Mouse (Mus musculus): ENCODE results near the gene Gstm1. TPM values are rescaled to one million over a fixed set of nuclear protein-coding genes. Genes with fewer than 3 reads are reported as not detected.
A peak's percentile ranks its signal among the peaks of the same experiment; 100 is the strongest.
"Not testable (repeated sequence)": the region's sequence is repeated elsewhere in the genome, so short reads cannot be mapped to it uniquely, and the experiment has no call there.

Gstm1 gene
- 100 to 1,000 TPM; 224 to 232 TPM for total RNA-seq (2021)

GRCm38 (mm10) chr3:108017473-108018189 lies at the start of gene Gstm1:
Gstm1 (minus strand) TSS chr3:108017973.
- intact Hi-C loops (cut with DNase I) = loop anchor here (2.0 to 5.0 kb wide), 4 partner anchors 45 to 130 kb away; partner anchors contain the start of gene Gnai3
- peak; percentile 98 for DNase-seq (ENCODE audit: low spot score)

DNA sequence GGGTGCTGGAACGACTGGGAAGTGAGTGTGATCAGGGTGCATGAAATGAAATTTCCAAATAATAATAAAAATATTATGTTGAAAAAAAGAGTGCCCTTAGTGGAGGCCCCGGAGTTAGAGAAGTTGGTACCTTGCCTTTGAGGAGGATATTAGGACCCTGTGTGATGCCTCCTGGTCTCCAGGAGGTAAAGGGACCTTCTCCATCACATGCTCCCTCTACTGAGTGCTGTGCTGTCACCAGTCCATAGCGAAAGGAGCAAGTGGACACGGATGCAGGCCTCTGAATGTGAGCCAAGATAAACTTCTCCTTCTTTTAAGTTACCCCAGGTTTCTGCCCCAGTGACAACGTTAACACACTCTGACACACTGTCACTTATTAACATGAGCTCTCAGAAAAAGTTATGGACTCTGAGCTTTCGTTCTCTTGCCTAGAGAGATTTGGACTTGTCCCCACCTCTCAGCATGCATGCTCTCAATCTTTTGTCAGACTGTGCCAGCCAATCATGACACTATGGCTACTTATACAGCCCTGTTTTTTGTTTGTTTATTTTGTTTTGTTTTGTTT lies 49.7 kb upstream of the Gstm1 start:
- no peak for DNase-seq (ENCODE audit: low spot score)
- intact Hi-C loops (cut with DNase I) = loop anchor here (10.0 kb wide), 1 partner anchor 433 kb away; the partner anchor contains the start of genes Gm10961 and Strip1

- intact Hi-C loops (cut with DNase I) = loop anchor here (10.0 kb wide), 1 partner anchor 431 kb away; the partner anchor contains the start of genes Gm10961 and Strip1
Measured at GRCm38 (mm10) chr3:108065551-108065950, 47.8 kb upstream of the Gstm1 start.

GRCm38 (mm10) chr3:108064672-108065071 lies 46.9 kb upstream of the Gstm1 start:
- no peak for DNase-seq (ENCODE audit: low spot score)
- intact Hi-C loops (cut with DNase I) = loop anchor here (5.0 to 10.0 kb wide), 4 partner anchors 47 to 430 kb away; partner anchors contain the start of genes Gm10961, Gstm1 and Strip1

More at GRCm38 (mm10) chr3:108065551-108065950, 47.8 kb upstream of the Gstm1 start:
- DNase-seq (ENCODE audit: low spot score) = no peak

DNA sequence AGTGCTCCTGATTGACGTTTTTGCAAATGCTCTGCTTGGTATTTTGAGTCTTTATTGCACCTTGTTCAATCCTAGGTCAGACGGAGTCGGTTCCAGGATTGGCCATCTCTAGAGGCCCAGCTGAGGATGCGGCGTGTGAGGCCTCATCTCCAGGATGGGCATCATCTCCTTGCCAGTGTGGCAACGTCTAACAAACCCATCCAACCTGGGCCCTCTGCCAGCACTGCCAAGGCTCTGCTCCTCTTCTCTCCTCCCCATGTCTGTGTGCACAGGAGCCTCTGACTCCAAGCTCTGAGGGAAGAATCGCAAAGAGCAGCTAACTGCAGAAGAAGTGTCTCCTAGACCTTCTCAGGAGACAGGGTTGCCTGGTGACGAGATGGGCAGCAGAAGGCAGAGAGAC lies 44.9 kb upstream of the Gstm1 start:
- intact Hi-C loops (cut with DNase I) = loop anchor here (5.0 to 10.0 kb wide), 4 partner anchors 45 to 428 kb away; partner anchors contain the start of genes Gm10961, Gstm1 and Strip1
- no peak for DNase-seq (ENCODE audit: low spot score)

DNA sequence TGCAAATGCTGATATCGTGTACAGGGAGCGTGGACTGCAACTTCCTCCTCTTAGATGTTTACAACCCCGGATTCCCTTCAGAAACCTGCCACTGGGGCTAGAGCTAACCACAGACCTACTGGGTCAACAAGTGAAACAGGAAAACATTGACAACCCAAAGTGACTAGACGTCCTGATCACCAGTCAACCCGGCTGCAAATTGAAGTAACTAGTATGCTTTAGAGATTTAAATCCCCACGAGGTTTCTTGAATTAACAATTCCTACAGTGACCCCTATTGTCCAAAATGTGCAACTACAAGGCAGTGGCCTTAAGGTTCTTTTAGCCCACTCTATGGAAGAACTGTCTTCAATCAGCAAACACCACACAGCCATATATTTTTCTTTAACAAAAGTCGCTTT lies 43.6 kb upstream of the Gstm1 start:
- no peak for DNase-seq (ENCODE audit: low spot score)

GRCm38 (mm10) chr3:108050493-108050892 lies 32.7 kb upstream of the Gstm1 start:
- no peak for DNase-seq (ENCODE audit: low spot score)
- intact Hi-C loops (cut with DNase I) = no loop called here

More for the DNA sequence above, 43.6 kb upstream of the Gstm1 start:
- intact Hi-C loops (cut with DNase I) = loop anchor here (2.0 to 10.0 kb wide), 7 partner anchors 44 to 427 kb away; partner anchors contain the start of genes Ahcyl1, Gm10961, Gstm1 and Strip1

DNA sequence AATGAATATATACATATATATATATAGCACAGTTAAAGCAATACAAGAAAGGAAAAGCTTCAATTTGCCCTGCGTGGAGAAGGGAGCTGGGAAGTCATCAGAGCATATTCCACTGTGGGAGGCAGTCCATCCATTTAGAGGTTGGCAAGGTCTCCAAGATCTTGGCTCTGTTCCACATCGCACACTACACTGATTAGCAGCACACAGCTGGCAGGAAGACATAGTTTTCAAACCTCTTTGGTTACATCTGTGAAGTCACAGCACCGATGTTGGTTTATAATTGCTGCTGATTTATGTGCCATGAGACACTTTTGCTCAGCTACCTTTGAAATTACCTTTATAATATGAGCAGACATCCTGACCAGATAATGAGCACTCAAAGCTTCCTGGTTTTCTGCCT lies 30.5 kb upstream of the Gstm1 start:
- intact Hi-C loops (cut with DNase I) = no loop called here

DNA sequence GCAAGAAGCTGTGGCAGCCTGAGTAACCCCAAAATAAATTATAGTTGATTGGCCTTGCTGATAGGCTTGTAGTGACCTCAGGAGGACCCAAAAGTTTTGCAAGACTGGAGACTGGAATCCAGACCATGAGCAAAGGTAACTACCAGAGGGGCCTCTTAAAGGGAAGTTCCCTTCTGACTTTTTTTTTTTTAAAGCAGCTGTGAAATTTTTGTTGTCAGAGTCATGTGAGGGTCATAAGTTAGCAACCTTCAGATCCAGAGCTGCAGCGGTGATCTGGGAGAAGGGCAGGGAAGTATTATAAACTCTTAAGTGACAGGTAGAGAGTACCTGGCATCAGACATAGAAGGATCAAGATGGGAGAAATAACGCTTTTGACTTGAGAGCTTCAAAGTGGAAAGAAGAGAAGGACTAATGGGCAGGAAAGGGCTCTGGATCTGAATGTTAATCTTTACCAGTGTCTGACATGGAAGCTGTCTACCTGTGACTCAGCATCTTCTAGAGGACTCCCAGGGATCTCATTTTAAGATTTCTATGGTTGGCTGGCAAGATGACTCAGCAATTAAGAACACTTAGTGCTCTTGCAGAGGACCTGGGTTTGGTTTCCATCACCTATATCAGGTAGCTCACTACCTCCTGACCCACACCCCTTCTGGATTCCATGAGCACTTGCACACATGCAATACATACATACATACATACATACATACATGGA lies 29.3 kb upstream of the Gstm1 start:
- intact Hi-C loops (cut with DNase I) = no loop called here

More for the DNA sequence above, 30.5 kb upstream of the Gstm1 start:
- DNase-seq (ENCODE audit: low spot score) = no peak

DNA sequence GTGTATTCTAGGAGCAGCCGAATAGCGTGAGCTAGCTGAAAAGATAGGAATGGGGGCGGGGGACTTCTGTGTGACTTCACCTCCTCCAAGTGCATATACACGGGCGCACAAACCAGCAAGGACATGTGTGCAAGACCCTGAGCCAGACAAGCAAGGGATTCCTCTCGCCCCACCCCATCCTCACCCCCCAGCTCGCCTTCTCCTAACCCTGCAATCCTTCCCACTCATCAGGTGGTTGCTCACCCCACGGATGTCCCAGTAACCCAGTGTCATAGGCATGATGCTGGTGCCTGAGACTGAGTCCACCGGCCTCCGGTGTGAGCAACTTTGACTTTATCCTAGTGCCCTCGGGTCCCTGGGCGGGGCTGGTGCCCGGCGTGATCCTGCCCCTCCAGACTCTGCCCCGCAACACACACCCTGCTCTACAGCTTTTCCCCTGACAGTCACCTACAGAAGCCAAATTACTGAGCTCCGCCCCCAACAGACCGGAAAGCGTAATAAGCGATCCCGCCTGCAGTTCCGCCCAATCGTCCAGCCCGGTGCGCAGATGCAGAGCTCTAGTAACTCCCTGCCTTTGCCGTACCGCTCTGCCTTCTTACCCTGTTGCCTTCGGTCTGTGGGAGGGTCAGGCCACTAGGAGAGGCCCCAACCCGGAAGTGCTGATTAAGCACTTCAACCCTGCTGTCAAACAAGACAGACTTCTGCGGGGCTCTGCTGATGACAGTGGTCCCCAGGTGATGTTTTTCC lies 26.8 kb upstream of the Gstm1 start, which contains the start of gene Gstm4:
Gene Gstm4 (minus strand): TSS at position 501 of the 747 bp plus-strand sequence.
- peak; percentile 81 for DNase-seq (ENCODE audit: low spot score)
- intact Hi-C loops (cut with DNase I) = no loop called here

More for the DNA sequence above, 29.3 kb upstream of the Gstm1 start:
- DNase-seq (ENCODE audit: low spot score) = no peak

DNA sequence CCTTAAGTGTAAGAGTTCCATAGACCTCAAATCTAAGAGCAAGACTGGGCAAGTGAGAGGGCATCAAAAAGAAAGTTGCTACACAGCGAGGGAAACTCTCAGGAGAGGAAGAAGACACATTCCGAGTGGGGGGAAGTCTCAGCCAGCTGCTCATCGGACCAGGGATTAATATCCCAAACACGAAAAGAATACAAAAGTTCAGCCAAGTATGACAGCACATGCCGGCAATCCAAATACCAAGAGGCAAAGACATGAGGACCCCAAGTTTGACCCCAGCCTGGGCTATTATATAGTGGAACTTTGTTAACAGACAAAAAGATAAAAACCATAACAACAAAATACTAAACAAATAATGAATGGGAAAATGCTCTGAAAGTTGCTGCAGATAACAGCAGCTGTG lies 15.4 kb upstream of the Gstm1 start:
- intact Hi-C loops (cut with DNase I) = no loop called here
- no peak for DNase-seq (ENCODE audit: low spot score)

DNA sequence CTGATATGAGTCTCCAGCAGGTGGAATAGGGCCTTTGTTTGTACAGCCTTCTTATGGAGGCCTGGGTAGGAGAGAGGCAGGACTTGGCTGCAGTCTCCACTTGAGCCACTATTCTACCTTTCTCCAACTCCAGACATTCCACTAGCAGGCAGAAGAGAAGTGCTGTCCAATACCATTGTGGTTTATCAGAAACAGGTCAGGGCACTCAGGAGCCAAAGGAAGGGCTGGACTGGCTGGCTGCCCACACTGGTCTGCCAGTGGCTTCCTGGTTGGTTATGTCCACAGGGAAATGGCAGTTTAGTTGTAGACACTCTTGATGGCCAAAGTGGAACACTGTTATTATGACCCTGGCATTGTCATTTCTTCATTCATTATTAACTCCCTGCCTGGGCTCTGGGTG lies 14.3 kb upstream of the Gstm1 start:
- no peak for DNase-seq (ENCODE audit: low spot score)

GRCm38 (mm10) chr3:108028641-108029365 lies 11.0 kb upstream of the Gstm1 start:
- intact Hi-C loops (cut with DNase I) = no loop called here
- DNase-seq (ENCODE audit: low spot score) = no peak

More for the DNA sequence above, 14.3 kb upstream of the Gstm1 start:
- intact Hi-C loops (cut with DNase I) = no loop called here

GRCm38 (mm10) chr3:108026597-108026996 lies 8.8 kb upstream of the Gstm1 start:
- intact Hi-C loops (cut with DNase I) = no loop called here
- DNase-seq (ENCODE audit: low spot score) = no peak

- intact Hi-C loops (cut with DNase I) = no loop called here
Measured at GRCm38 (mm10) chr3:108026049-108026448, 8.3 kb upstream of the Gstm1 start.

GRCm38 (mm10) chr3:108025318-108025717 lies 7.5 kb upstream of the Gstm1 start:
- intact Hi-C loops (cut with DNase I) = no loop called here
- DNase-seq (ENCODE audit: low spot score) = no peak

More at GRCm38 (mm10) chr3:108026049-108026448, 8.3 kb upstream of the Gstm1 start:
- DNase-seq (ENCODE audit: low spot score) = no peak

- no peak for DNase-seq (ENCODE audit: low spot score)
- intact Hi-C loops (cut with DNase I) = no loop called here
Measured at GRCm38 (mm10) chr3:108022650-108023049, 4.9 kb upstream of the Gstm1 start.

- DNase-seq (ENCODE audit: low spot score); intact Hi-C loops (cut with DNase I): not testable (repeated sequence)
Measured at GRCm38 (mm10) chr3:108020351-108021022, 2.7 kb upstream of the Gstm1 start.
